Mouse (Mus musculus) v-Abl transformed pro-B cells (cell line): ENCODE measurements at regions not wholly inside any gene's neighbourhood (a gene's known extent, or its start where the extent isn't known, plus 50 kb on each side); places are given as distances from the start of the nearest gene placed in this dataset.

ENCODE experiments used
- in situ Hi-C, 2 experiments: fragments of 400-800 bp; cut with MboI; formaldehyde crosslinking; loops; one replicate each; pipeline ENCODE4 v1.15.1; 2025; ENCODE audit not compliant: unreplicated experiment in 2 of 2

GRCm38 (mm10) chr12:59616075-59616474, 396.6 kb upstream of the Fbxo33 start:
- in situ Hi-C loops, result no loop called here

GRCm38 (mm10) chr12:59599785-59600184, 380.3 kb upstream of the Fbxo33 start:
- in situ Hi-C loops, result no loop called here

GRCm38 (mm10) chr12:59589354-59589753, 369.8 kb upstream of the Fbxo33 start:
- in situ Hi-C loops, result no loop called here

GRCm38 (mm10) chr12:59582587-59582986, 363.1 kb upstream of the Fbxo33 start:
- in situ Hi-C loops, result no loop called here

GRCm38 (mm10) chr12:59579694-59580093, 360.2 kb upstream of the Fbxo33 start:
- in situ Hi-C loops, result no loop called here

GRCm38 (mm10) chr12:59563960-59564359, 344.4 kb upstream of the Fbxo33 start:
- in situ Hi-C loops, result no loop called here

GRCm38 (mm10) chr12:59539788-59540187, 320.3 kb upstream of the Fbxo33 start:
- in situ Hi-C loops, result loop anchor here in 1 of 2 experiments (25.0 kb wide), 1 partner anchor 527 kb away; the partner anchor contains the start of genes Gemin2 and Sec23a

- in situ Hi-C loops, result loop anchor here in 1 of 2 experiments (25.0 kb wide), 1 partner anchor 518 kb away; the partner anchor contains the start of genes Gemin2 and Sec23a
Measured at GRCm38 (mm10) chr12:59530521-59530920, 311.0 kb upstream of the Fbxo33 start.

GRCm38 (mm10) chr12:59523368-59523767, 303.8 kb upstream of the Fbxo33 start:
- in situ Hi-C loops, result loop anchor here (10.0 to 25.0 kb wide), 2 partner anchors 264 to 309 kb away; partner anchors contain the start of gene Fbxo33 (in 1 of the 2)

- in situ Hi-C loops, result loop anchor here (10.0 to 25.0 kb wide), 2 partner anchors 265 to 307 kb away; partner anchors contain the start of gene Fbxo33 (in 1 of the 2)
Measured at GRCm38 (mm10) chr12:59521946-59522345, 302.4 kb upstream of the Fbxo33 start.

- in situ Hi-C loops, result loop anchor here (25.0 kb wide), 1 partner anchor 277 kb away; no protein-coding TSS in a partner anchor
Measured at GRCm38 (mm10) chr12:59509857-59510256, 290.3 kb upstream of the Fbxo33 start.

GRCm38 (mm10) chr12:59509175-59509574, 289.6 kb upstream of the Fbxo33 start:
- in situ Hi-C loops, result loop anchor here (25.0 kb wide), 1 partner anchor 278 kb away; no protein-coding TSS in a partner anchor

- in situ Hi-C loops, result loop anchor here (25.0 kb wide), 1 partner anchor 280 kb away; no protein-coding TSS in a partner anchor
Measured at GRCm38 (mm10) chr12:59507431-59507830, 287.9 kb upstream of the Fbxo33 start.

GRCm38 (mm10) chr12:59497434-59497833, 277.9 kb upstream of the Fbxo33 start:
- in situ Hi-C loops, result no loop called here

GRCm38 (mm10) chr12:59488019-59488418, 268.5 kb upstream of the Fbxo33 start:
- in situ Hi-C loops, result no loop called here

GRCm38 (mm10) chr12:59487507-59487906, 268.0 kb upstream of the Fbxo33 start:
- in situ Hi-C loops, result no loop called here

GRCm38 (mm10) chr12:59460997-59461961, 241.8 kb upstream of the Fbxo33 start:
- in situ Hi-C loops, result no loop called here

GRCm38 (mm10) chr12:59456175-59456851, 236.8 kb upstream of the Fbxo33 start:
- in situ Hi-C loops, result no loop called here

- in situ Hi-C loops, result no loop called here
Measured at GRCm38 (mm10) chr12:59415051-59415450, 195.5 kb upstream of the Fbxo33 start.

- in situ Hi-C loops, result no loop called here
Measured at GRCm38 (mm10) chr12:59411491-59411890, 192.0 kb upstream of the Fbxo33 start.

- in situ Hi-C loops, result no loop called here
Measured at GRCm38 (mm10) chr12:59391103-59391502, 171.6 kb upstream of the Fbxo33 start.
